Mouse (Mus musculus) hindbrain, embryonic 14.5 days (tissue): Measurements from ENCODE around the gene Dlec1. TPM values are rescaled to one million over a fixed set of nuclear protein-coding genes. Genes with fewer than 3 reads are reported as not detected.

Source experiments
- ATAC-seq: fragments of 200-750 bp; cut with Nextera tagmentation; 2 replicates; pipeline ENCODE4 v1.8.0; 2017; ENCODE audit warnings: moderate number of reproducible peaks, mild to moderate bottlenecking, moderate TSS enrichment, moderate library complexity; ENCODE audit not compliant: low FRiP score
- DNase-seq: peaks from one replicate; pipeline ENCODE4 v3.0.0-alpha.2; 2015; ENCODE audit warnings: low spot score
- H3K27ac ChIP-seq: fragments of 300-500 bp; sonication (generic); 2 replicates; pipeline ENCODE4 v1.5.1; 2014; ENCODE audit warnings: mild to moderate bottlenecking, moderate library complexity
- H3K27me3 ChIP-seq: fragments of 300-500 bp; sonication (generic); 2 replicates; pipeline ENCODE4 v1.6.1; 2014; ENCODE audit warnings: mild to moderate bottlenecking, low read length, mixed read lengths; ENCODE audit not compliant: control insufficient read depth, insufficient read depth
- H3K36me3 ChIP-seq: fragments of 300-500 bp; sonication (generic); replicated peaks from 2 replicates; pipeline ENCODE4 v1.6.1; 2014; ENCODE audit not compliant: control insufficient read depth, insufficient read depth
- H3K4me1 ChIP-seq: fragments of 300-500 bp; sonication (generic); replicated peaks from 2 replicates; pipeline ENCODE4 v1.6.1; 2014; ENCODE audit warnings: antibody characterized with exemption, low read length, mixed read lengths; ENCODE audit not compliant: control insufficient read depth, insufficient read depth
- H3K4me2 ChIP-seq: fragments of 300-500 bp; sonication (generic); replicated peaks from 2 replicates; pipeline ENCODE4 v1.6.1; 2014; ENCODE audit warnings: mild to moderate bottlenecking, moderate library complexity
- H3K4me3 ChIP-seq: fragments of 300-500 bp; sonication (generic); replicated peaks from 2 replicates; pipeline ENCODE4 v1.5.1; 2014; ENCODE audit warnings: mild to moderate bottlenecking, low read length
- H3K9ac ChIP-seq: fragments of 300-500 bp; sonication (generic); 2 replicates; pipeline ENCODE4 v1.6.1; 2014
- H3K9me3 ChIP-seq: fragments of 300-500 bp; sonication (generic); 2 replicates; pipeline ENCODE4 v1.6.1; 2016; ENCODE audit warnings: low read length; ENCODE audit not compliant: control insufficient read depth
- WGBS: fragments of 180-500 bp; shearing (Covaris S2); extraction: QIAGEN DNeasy Blood & Tissue Kit; methylation state at CpG from one replicate; pipeline ENCODE4 v1.1.7; 2014; 5-methylcytosine and 5-hydroxymethylcytosine counted together
- polyA plus RNA-seq: library from polyadenylated mRNA; unstranded; fragments of >200 nt; fragmentation: Nextera tagmentation; extraction: Ambion mirVana; gene quantifications from 2 replicates; pipeline ENCODE4 v1.2.1, GENCODE M21; 2014

The Dlec1 gene
- polyA plus RNA-seq, 1 experiment from 2014 or later = 1.7 TPM

- WGBS = 89% methylated on average over 18 of the region's 18 CpGs
- no peaks in the 10 kb centered on the region for H3K36me3 ChIP-seq
- ATAC-seq = no peak
Measured at GRCm38 (mm10) chr9:119122596-119123369, 20.5 kb downstream of the Dlec1 start.

GRCm38 (mm10) chr9:119128436-119129181, 26.3 kb downstream of the Dlec1 start:
- Histone ChIP-seq H3K27me3 (no peaks in the 10 kb centered on the region), H3K4me3 (no peak overlapping the region), H3K4me1 (no peaks in the 10 kb centered on the region), H3K27ac (no peak overlapping the region), H3K9me3 (no peaks in the 10 kb centered on the region), H3K4me2 (no peak overlapping the region), H3K9ac (no peak overlapping the region), H3K36me3 (no peaks in the 10 kb centered on the region)
- DNase-seq = no peak
- 84% methylated on average over 12 of the region's 12 CpGs for WGBS
- no peak for ATAC-seq

More at GRCm38 (mm10) chr9:119122596-119123369, 20.5 kb downstream of the Dlec1 start:
- no peak overlapping the region for H3K4me2 ChIP-seq
- no peaks in the 10 kb centered on the region for H3K9me3 ChIP-seq
- H3K27me3 ChIP-seq = no peaks in the 10 kb centered on the region
- H3K4me1 ChIP-seq = no peaks in the 10 kb centered on the region
- H3K9ac ChIP-seq = no peak overlapping the region
- no peak overlapping the region for H3K4me3 ChIP-seq
- no peak for DNase-seq
- H3K27ac ChIP-seq = no peak overlapping the region

GRCm38 (mm10) chr9:119130692-119131091, 28.4 kb downstream of the Dlec1 start:
- Histone ChIP-seq H3K4me1 (no peaks in the 10 kb centered on the region), H3K9ac (no peak overlapping the region), H3K36me3 (no peaks in the 10 kb centered on the region), H3K27ac (no peak overlapping the region), H3K27me3 (no peaks in the 10 kb centered on the region), H3K4me2 (no peak overlapping the region), H3K9me3 (no peaks in the 10 kb centered on the region), H3K4me3 (no peak overlapping the region)
- DNase-seq (no peak), ATAC-seq (no peak)
- 64% methylated on average over 5 of the region's 5 CpGs for WGBS

- Histone ChIP-seq H3K4me1 (no peaks in the 10 kb centered on the region), H3K27me3 (no peaks in the 10 kb centered on the region), H3K9me3 (no peaks in the 10 kb centered on the region), H3K4me3 (no peak overlapping the region), H3K4me2 (no peak overlapping the region), H3K36me3 (no peaks in the 10 kb centered on the region), H3K9ac (no peak overlapping the region), H3K27ac (no peak overlapping the region)
- ATAC-seq (no peak), DNase-seq (no peak)
- 80% methylated on average over 2 of the region's 2 CpGs for WGBS
Measured at GRCm38 (mm10) chr9:119138836-119139235, 36.6 kb downstream of the Dlec1 start.

GRCm38 (mm10) chr9:119142066-119142465, 39.8 kb downstream of the Dlec1 start:
- DNase-seq (no peak), ATAC-seq (no peak)
- no peaks in the 10 kb centered on the region for H3K36me3 ChIP-seq
- H3K4me3 ChIP-seq = no peak overlapping the region
- H3K27ac ChIP-seq = no peak overlapping the region
- no peak overlapping the region for H3K9ac ChIP-seq
- no peaks in the 10 kb centered on the region for H3K4me1 ChIP-seq
- H3K9me3 ChIP-seq = no peaks in the 10 kb centered on the region
- 90% methylated on average over 5 of the region's 5 CpGs for WGBS
- no peaks in the 10 kb centered on the region for H3K27me3 ChIP-seq
- H3K4me2 ChIP-seq = no peak overlapping the region

- no peak for DNase-seq
- Histone ChIP-seq H3K27me3 (no peaks in the 10 kb centered on the region), H3K4me1 (no peaks in the 10 kb centered on the region), H3K36me3 (no peaks in the 10 kb centered on the region), H3K4me3 (no peak overlapping the region), H3K9me3 (no peaks in the 10 kb centered on the region), H3K4me2 (no peak overlapping the region), H3K27ac (no peak overlapping the region), H3K9ac (no peak overlapping the region)
- 79% methylated on average over 9 of the region's 9 CpGs for WGBS
- ATAC-seq = no peak
Measured at GRCm38 (mm10) chr9:119143372-119143771, 41.1 kb downstream of the Dlec1 start.

GRCm38 (mm10) chr9:119144696-119145095, 42.4 kb downstream of the Dlec1 start:
- Histone ChIP-seq H3K36me3 (no peaks in the 10 kb centered on the region), H3K27ac (no peak overlapping the region), H3K9ac (no peak overlapping the region), H3K4me2 (no peak overlapping the region), H3K9me3 (no peaks in the 10 kb centered on the region), H3K4me3 (no peak overlapping the region), H3K27me3 (no peaks in the 10 kb centered on the region), H3K4me1 (no peaks in the 10 kb centered on the region)
- ATAC-seq (no peak), DNase-seq (peak; percentile 30)
- WGBS = 89% methylated on average over 8 of the region's 8 CpGs

GRCm38 (mm10) chr9:119145137-119145536, 42.9 kb downstream of the Dlec1 start:
- Histone ChIP-seq H3K9ac (no peak overlapping the region), H3K4me3 (no peak overlapping the region), H3K9me3 (no peaks in the 10 kb centered on the region), H3K27ac (no peak overlapping the region), H3K4me1 (no peaks in the 10 kb centered on the region), H3K27me3 (no peaks in the 10 kb centered on the region), H3K36me3 (no peaks in the 10 kb centered on the region), H3K4me2 (no peak overlapping the region)
- ATAC-seq (no peak), DNase-seq (no peak)
- 37% methylated on average over 10 of the region's 10 CpGs for WGBS

- WGBS = 68% methylated on average over 6 of the region's 6 CpGs
- no peaks in the 10 kb centered on the region for H3K27me3 ChIP-seq
- no peaks in the 10 kb centered on the region for H3K36me3 ChIP-seq
- no peaks in the 10 kb centered on the region for H3K9me3 ChIP-seq
- DNase-seq = no peak
- no peak overlapping the region for H3K27ac ChIP-seq
- H3K4me3 ChIP-seq = no peak overlapping the region
- no peak for ATAC-seq
- no peaks in the 10 kb centered on the region for H3K4me1 ChIP-seq
- H3K9ac ChIP-seq = no peak overlapping the region
- H3K4me2 ChIP-seq = no peak overlapping the region
Measured at GRCm38 (mm10) chr9:119145638-119146037, 43.4 kb downstream of the Dlec1 start.
